Mouse (Mus musculus): ENCODE measurements around the gene Ide. TPM values are rescaled to one million over a fixed set of nuclear protein-coding genes. Genes with fewer than 3 reads are reported as not detected.

The Ide gene
- total and polyA plus RNA-seq, 3 experiments, result 24.0 to 99.8 (median 52.2) TPM

DNA sequence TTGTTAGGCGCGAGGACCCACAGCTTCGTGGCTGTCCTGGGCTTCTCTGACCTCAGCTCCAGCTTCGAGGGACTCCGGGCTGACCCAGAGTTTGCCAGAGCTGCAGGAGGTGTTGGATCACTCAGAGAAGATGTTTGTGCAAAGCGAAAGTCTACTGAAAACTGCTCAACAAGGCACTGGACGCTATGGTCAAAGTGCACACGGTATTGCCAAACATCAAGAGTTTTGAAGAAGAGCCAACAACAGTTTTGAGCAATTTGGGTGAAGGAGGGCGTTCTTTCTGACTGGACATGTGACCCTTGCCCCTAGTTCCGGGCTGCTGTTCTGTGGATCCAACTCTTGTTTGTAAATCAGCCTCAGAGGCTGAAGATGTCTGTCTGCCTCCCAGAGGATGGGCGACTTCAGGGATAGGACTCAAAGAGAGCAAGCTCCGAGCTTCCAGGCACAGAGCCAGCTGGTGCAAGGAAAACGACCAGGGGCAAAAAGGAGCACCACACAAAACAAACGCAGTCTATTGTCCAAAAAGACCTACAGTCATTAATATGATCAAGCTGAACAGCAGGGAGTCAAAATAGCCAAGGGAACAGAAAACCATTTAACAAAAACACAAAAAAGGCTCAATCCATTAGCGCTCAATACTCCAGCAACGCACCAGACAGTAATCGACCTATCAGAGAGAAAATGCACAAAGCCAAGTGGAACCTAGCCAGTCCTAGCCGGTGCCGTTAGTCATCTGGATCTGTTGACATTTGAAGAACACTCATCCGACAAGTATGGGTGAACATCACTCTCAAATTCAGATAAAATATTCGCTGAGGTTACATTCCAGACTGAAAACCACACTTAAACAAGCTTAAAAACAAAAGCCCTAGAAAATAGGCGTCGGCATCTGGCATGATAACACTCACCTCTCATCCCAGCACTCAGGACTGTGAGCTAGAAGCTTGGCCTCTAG, 73.4 kb downstream of the Ide start:
- H3K79me2 ChIP-seq (replicated peaks; ENCODE audit: control insufficient read depth, insufficient read depth, low read length), result no peaks in the 10 kb centered on the region
- intact Hi-C loops (cut with DNase I), result loop anchor here (2.0 kb wide), 1 partner anchor 213 kb away; no protein-coding TSS in a partner anchor
- no peaks in the 10 kb centered on the region for H3K36me3 ChIP-seq (ENCODE audit: control insufficient read depth, insufficient read depth, low read length)
- no peak overlapping the region for H3K9ac ChIP-seq (ENCODE audit: low read depth, low read length)
- H3K27ac ChIP-seq, result no peak overlapping the region
- peak overlapping the region; percentile 14; the same call in 1 of the 2 replicates for H3K4me3 ChIP-seq
- peaks cover 1% of the 10 kb centered on the region for H3K4me1 ChIP-seq (ENCODE audit: control insufficient read depth, insufficient read depth, low read length)
- 42% methylated on average over 23 of the region's 23 CpGs for WGBS
- H3K27me3 ChIP-seq (ENCODE audit: control insufficient read depth, insufficient read depth, low read length), result no peaks in the 10 kb centered on the region
- TF ChIP-seq CTCF (IDR thresholded peaks at IDR 0.05), result no peak
- TF ChIP-seq POLR2A (IDR thresholded peaks at IDR 0.05; ENCODE audit: insufficient read depth, low read depth, low read length), result no peak
- TF ChIP-seq EP300 (IDR thresholded peaks at IDR 0.05; ENCODE audit: insufficient read depth, low read depth, low read length), result no peak
- DNase-seq, result peak; percentile 37 to 53

DNA sequence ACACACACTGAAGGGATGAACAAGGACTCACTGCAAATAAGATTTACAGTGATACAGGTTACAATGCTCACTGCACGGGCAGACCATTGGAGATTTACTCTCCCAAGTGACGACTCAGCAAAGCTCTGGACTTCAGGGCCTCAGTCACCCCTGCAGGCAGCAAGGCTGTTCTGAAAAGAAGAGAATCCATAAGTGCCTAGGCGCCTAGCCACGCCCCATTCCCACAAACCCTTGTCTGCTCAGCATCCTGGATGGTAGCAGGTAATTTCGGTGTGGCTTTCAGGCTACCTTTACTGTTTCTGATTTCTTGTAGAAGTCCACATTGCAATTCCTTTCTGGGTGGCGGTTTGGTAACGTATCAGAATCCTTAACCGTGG, 74.1 kb downstream of the Ide start:
- WGBS, result 72% methylated on average over 8 of the region's 8 CpGs
- intact Hi-C loops (cut with DNase I), result no loop called here
- no peak overlapping the region for H3K27ac ChIP-seq
- TF ChIP-seq CTCF (IDR thresholded peaks at IDR 0.05), result no peak
- no peaks in the 10 kb centered on the region for H3K36me3 ChIP-seq (ENCODE audit: control insufficient read depth, insufficient read depth, low read length)
- H3K9ac ChIP-seq (ENCODE audit: low read depth, low read length), result no peak overlapping the region
- no peaks in the 10 kb centered on the region for H3K79me2 ChIP-seq (replicated peaks; ENCODE audit: control insufficient read depth, insufficient read depth, low read length)
- H3K4me1 ChIP-seq (ENCODE audit: control insufficient read depth, insufficient read depth, low read length), result peaks cover 1% of the 10 kb centered on the region
- DNase-seq, result peak in 1 of 2 experiments; percentile 23
- no peak overlapping the region; the same call in 1 of the 2 replicates for H3K4me3 ChIP-seq
- no peaks in the 10 kb centered on the region for H3K27me3 ChIP-seq (ENCODE audit: control insufficient read depth, insufficient read depth, low read length)

DNA sequence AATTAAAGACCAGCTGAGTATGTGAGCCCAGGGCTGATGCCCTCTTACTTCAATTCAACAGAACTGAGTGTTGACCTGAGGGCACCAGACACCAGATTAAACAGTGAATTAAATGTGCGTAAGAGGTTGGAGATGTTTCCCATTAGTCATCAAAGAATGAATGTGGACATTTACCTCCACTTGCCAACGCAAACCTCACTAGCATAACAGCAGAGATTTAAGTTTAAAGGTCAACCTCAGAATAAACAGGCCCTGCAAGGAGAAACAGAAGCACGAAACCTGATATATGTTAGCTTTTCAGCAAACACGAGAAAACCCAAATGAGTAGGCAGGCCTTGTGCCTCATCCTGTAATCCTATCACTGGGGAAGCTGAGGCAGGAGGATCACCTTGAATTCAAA, 75.3 kb downstream of the Ide start:
- no peak overlapping the region for H3K27ac ChIP-seq
- intact Hi-C loops (cut with DNase I), result no loop called here
- 68% methylated on average over 4 of the region's 4 CpGs for WGBS

DNA sequence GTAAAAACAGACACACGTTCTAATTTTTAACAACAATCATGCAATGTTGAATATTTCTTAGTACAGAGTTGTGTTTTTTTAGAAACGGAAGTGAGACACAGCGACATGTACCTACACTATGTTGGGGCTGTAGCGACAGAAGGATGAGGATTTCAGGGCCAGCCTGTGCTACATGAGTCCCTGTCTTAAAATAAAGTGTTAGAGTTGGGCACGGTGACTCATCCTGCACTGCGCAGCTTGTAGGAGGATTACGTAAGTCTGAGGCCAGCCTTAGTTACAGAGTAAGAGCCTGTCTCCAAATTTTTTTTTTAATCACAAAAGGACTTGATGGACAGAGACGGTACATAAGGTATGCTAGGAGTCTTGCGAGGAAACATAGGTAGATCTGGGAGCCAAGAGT, 82.3 kb downstream of the Ide start:
- Histone ChIP-seq H3K27me3 (ENCODE audit: control insufficient read depth, insufficient read depth, low read length) (no peaks in the 10 kb centered on the region), H3K9ac (ENCODE audit: low read depth, low read length) (no peak overlapping the region), H3K4me3 (no peak overlapping the region), H3K27ac (no peak overlapping the region), H3K36me3 (ENCODE audit: control insufficient read depth, insufficient read depth, low read length) (no peaks in the 10 kb centered on the region), H3K79me2 (replicated peaks; ENCODE audit: control insufficient read depth, insufficient read depth, low read length) (no peaks in the 10 kb centered on the region), H3K4me1 (ENCODE audit: control insufficient read depth, insufficient read depth, low read length) (no peaks in the 10 kb centered on the region)
- intact Hi-C loops (cut with DNase I), result no loop called here
- TF ChIP-seq CTCF (IDR thresholded peaks at IDR 0.05) (no peak), POLR2A (IDR thresholded peaks at IDR 0.05; ENCODE audit: insufficient read depth, low read depth, low read length) (no peak), EP300 (IDR thresholded peaks at IDR 0.05; ENCODE audit: insufficient read depth, low read depth, low read length) (no peak)
- WGBS, result 83% methylated on average over 9 of the region's 9 CpGs
- no peak for DNase-seq

More for the DNA sequence above, 75.3 kb downstream of the Ide start:
- Histone ChIP-seq H3K4me3 (no peak overlapping the region), H3K79me2 (replicated peaks; ENCODE audit: control insufficient read depth, insufficient read depth, low read length) (no peaks in the 10 kb centered on the region), H3K36me3 (ENCODE audit: control insufficient read depth, insufficient read depth, low read length) (no peaks in the 10 kb centered on the region), H3K27me3 (ENCODE audit: control insufficient read depth, insufficient read depth, low read length) (no peaks in the 10 kb centered on the region), H3K9ac (ENCODE audit: low read depth, low read length) (no peak overlapping the region), H3K4me1 (ENCODE audit: control insufficient read depth, insufficient read depth, low read length) (peaks cover 1% of the 10 kb centered on the region)
- no peak for DNase-seq
- TF ChIP-seq POLR2A (IDR thresholded peaks at IDR 0.05; ENCODE audit: insufficient read depth, low read depth, low read length) (no peak), CTCF (IDR thresholded peaks at IDR 0.05) (no peak), EP300 (IDR thresholded peaks at IDR 0.05; ENCODE audit: insufficient read depth, low read depth, low read length) (no peak)

DNA sequence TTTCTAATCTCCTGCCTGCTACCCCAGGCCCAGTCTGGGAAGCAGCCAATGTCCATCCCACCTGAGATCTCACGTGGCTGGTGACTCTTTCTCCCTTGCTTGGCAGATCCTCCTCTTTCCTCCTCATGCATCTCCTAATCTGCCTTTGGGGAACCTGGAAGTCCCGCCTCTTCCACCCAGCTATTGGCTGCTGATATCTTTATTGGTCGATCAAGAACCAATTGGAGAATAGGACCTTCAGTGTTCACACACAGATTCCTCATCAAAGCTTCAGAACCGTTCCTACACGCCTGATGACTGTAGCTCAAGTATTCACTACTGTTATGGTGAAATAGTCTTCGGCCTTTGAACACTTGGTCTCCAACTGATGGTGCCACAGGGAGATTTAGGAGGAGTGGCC, 85.5 kb downstream of the Ide start:
- Histone ChIP-seq H3K79me2 (replicated peaks; ENCODE audit: control insufficient read depth, insufficient read depth, low read length) (no peaks in the 10 kb centered on the region), H3K4me3 (no peak overlapping the region), H3K4me1 (ENCODE audit: control insufficient read depth, insufficient read depth, low read length) (no peaks in the 10 kb centered on the region), H3K9ac (ENCODE audit: low read depth, low read length) (no peak overlapping the region), H3K27ac (no peak overlapping the region), H3K36me3 (ENCODE audit: control insufficient read depth, insufficient read depth, low read length) (no peaks in the 10 kb centered on the region), H3K27me3 (ENCODE audit: control insufficient read depth, insufficient read depth, low read length) (no peaks in the 10 kb centered on the region)
- no peak for DNase-seq
- intact Hi-C loops (cut with DNase I), result no loop called here
- TF ChIP-seq POLR2A (IDR thresholded peaks at IDR 0.05; ENCODE audit: insufficient read depth, low read depth, low read length) (no peak), CTCF (IDR thresholded peaks at IDR 0.05) (no peak), EP300 (IDR thresholded peaks at IDR 0.05; ENCODE audit: insufficient read depth, low read depth, low read length) (no peak)
- 55% methylated on average over 6 of the region's 6 CpGs for WGBS

DNA sequence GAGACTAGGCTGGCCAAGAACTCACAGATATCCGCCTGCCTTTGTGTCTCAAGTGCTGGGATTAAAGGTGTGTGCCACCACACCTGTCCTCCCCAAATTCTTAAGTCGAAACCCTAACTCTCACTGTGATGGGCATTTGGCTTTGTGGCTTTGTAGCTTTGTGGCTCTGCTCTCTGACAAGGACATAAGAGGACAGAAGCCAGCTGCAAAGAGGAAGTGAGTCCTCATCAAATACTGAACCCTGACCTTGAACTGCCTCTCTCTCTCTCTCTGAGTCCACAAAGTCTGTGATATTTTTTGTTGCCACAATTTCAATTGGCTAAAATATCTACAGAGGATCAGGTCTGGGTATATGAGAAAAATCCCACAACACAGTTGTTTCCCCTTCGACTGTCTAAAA, 89.5 kb downstream of the Ide start:
- no peaks in the 10 kb centered on the region for H3K36me3 ChIP-seq (ENCODE audit: control insufficient read depth, insufficient read depth, low read length)
- no peak overlapping the region for H3K4me3 ChIP-seq

More for the DNA sequence above, 89.5 kb downstream of the Ide start:
- no peaks in the 10 kb centered on the region for H3K79me2 ChIP-seq (replicated peaks; ENCODE audit: control insufficient read depth, insufficient read depth, low read length)
- H3K27me3 ChIP-seq (ENCODE audit: control insufficient read depth, insufficient read depth, low read length), result no peaks in the 10 kb centered on the region
- TF ChIP-seq EP300 (IDR thresholded peaks at IDR 0.05; ENCODE audit: insufficient read depth, low read depth, low read length) (no peak), POLR2A (IDR thresholded peaks at IDR 0.05; ENCODE audit: insufficient read depth, low read depth, low read length) (no peak), CTCF (IDR thresholded peaks at IDR 0.05) (no peak)
- H3K9ac ChIP-seq (ENCODE audit: low read depth, low read length), result no peak overlapping the region
- 77% methylated on average over 3 of the region's 3 CpGs for WGBS
- intact Hi-C loops (cut with DNase I), result no loop called here
- no peak overlapping the region for H3K27ac ChIP-seq
- H3K4me1 ChIP-seq (ENCODE audit: control insufficient read depth, insufficient read depth, low read length), result no peaks in the 10 kb centered on the region
- DNase-seq, result no peak

Measured in heart, adult 2 months (tissue).